28 mouse cellular contexts compared by ENCODE assay signal in genomic region chr12:80311959-80312669, GRCm38 (mm10).
"Had no signal": no experiment of that assay in that cellular context is flagged by ENCODE, and none has a peak within 500 bp of the region (broad histone marks: within the 10 kb centered on the region; RNA-seq: fewer than 3 reads in every experiment).

No protein-coding gene starts in this region.

- H3K9ac ChIP-seq: heart, embryonic 13.5 days; heart, embryonic 15.5 days; hindbrain, embryonic 12.5 days; hindbrain, embryonic 14.5 days; kidney, embryonic 15.5 days; limb, embryonic 13.5 days; limb, embryonic 15.5 days; liver, embryonic 12.5 days; liver, embryonic 14.5 days had no signal

- H3K4me3 ChIP-seq: gastrocnemius, adult 2 months; heart, adult 2 months; heart, embryonic 13.5 days; heart, embryonic 15.5 days; hindbrain, embryonic 10.5 days; hindbrain, embryonic 12.5 days; kidney, embryonic 15.5 days; limb, embryonic 13.5 days; limb, embryonic 15.5 days; liver, embryonic 12.5 days had no signal

- H3K36me3 ChIP-seq: heart, embryonic 13.5 days; heart, embryonic 15.5 days; hindbrain, embryonic 10.5 days; hindbrain, embryonic 12.5 days; kidney, embryonic 15.5 days; limb, embryonic 13.5 days; limb, embryonic 15.5 days; liver, embryonic 12.5 days had no signal

- H3K4me1 ChIP-seq: hindbrain, embryonic 10.5 days; hindbrain, embryonic 12.5 days; kidney, embryonic 15.5 days; limb, embryonic 13.5 days; limb, embryonic 15.5 days; liver, embryonic 12.5 days had no signal

- H3K9me3 ChIP-seq: heart, embryonic 13.5 days; heart, embryonic 15.5 days; hindbrain, embryonic 10.5 days; hindbrain, embryonic 12.5 days; kidney, embryonic 15.5 days; limb, embryonic 13.5 days; limb, embryonic 15.5 days; liver, embryonic 12.5 days had no signal

- H3K4me2 ChIP-seq: heart, embryonic 11.5 days; heart, embryonic 13.5 days; heart, embryonic 15.5 days; hindbrain, embryonic 12.5 days; hindbrain, embryonic 14.5 days; kidney, embryonic 15.5 days; limb, embryonic 13.5 days; limb, embryonic 15.5 days; liver, embryonic 12.5 days had no signal

- ATAC-seq: hindbrain, embryonic 16.5 days; inflammation-experienced regulatory T-cells, adult 6 months; liver, embryonic 12.5 days had no signal

- H3K27me3 ChIP-seq: heart, embryonic 13.5 days; heart, embryonic 15.5 days; hindbrain, embryonic 12.5 days; kidney, embryonic 15.5 days; limb, embryonic 13.5 days; limb, embryonic 15.5 days; liver, embryonic 12.5 days had no signal

- DNase-seq: gastrocnemius, adult 2 months; gastrocnemius, postnatal 10 days; gastrocnemius, postnatal 25 days; heart, adult 11 months; heart, adult 2 months; heart, postnatal 14 days; heart, postnatal 4 days; kidney, adult 11 months; kidney, adult 2 months; kidney, adult 9 months; kidney, postnatal 14 days; kidney, postnatal 36 days; layer of hippocampus, adult 9-11 months; layer of hippocampus, postnatal 36 days had no signal

- H3K27ac ChIP-seq: gastrocnemius, adult 2 months; heart, adult 2 months; heart, embryonic 13.5 days; heart, embryonic 15.5 days; hindbrain, embryonic 10.5 days; hindbrain, embryonic 12.5 days; hindbrain, embryonic 14.5 days; kidney, embryonic 15.5 days; kidney, postnatal 0 days; limb, embryonic 13.5 days; limb, embryonic 15.5 days; liver, embryonic 12.5 days; liver, embryonic 14.5 days had no signal
